In genomic region chr6:129181683-129182082, GRCm38 (mm10) we compare ENCODE assay signal across 8 mouse cellular contexts. TPM values are rescaled to one million over a fixed set of nuclear protein-coding genes. Genes with fewer than 3 reads are reported as not detected.
DNase-seq lines count a peak whose midpoint lies in the region; ATAC-seq and TF ChIP-seq lines count a peak whose summit lies in the region.

No protein-coding gene starts in this region.

- no peak for DNase-seq in left cerebral cortex, adult 2 months (ENCODE audit: extremely low spot score in 1 of 2, low spot score in 2 of 2)
- DNase-seq in left cerebral cortex, adult 11 months (ENCODE audit: low spot score) = no peak
- peak; percentile 81 for DNase-seq in lung, postnatal 36 days
- DNase-seq in thymus, postnatal 4 days = peak; percentile 50
- DNase-seq in ovary, postnatal 14 days (ENCODE audit: low spot score) = no peak
- DNase-seq in urinary bladder, postnatal 4 days (ENCODE audit: low spot score in 2 of 2) = no peak

- no peaks in the 10 kb centered on the region for H3K27me3 ChIP-seq in embryonic facial prominence, embryonic 12.5 days
- H3K27me3 ChIP-seq in kidney, embryonic 15.5 days = no peaks in the 10 kb centered on the region

- no peaks in the 10 kb centered on the region for H3K36me3 ChIP-seq in embryonic facial prominence, embryonic 12.5 days
- H3K36me3 ChIP-seq in kidney, embryonic 15.5 days = peaks cover 31% of the 10 kb centered on the region

- no peaks in the 10 kb centered on the region for H3K9me3 ChIP-seq in embryonic facial prominence, embryonic 12.5 days
- no peaks in the 10 kb centered on the region for H3K9me3 ChIP-seq in kidney, embryonic 15.5 days (replicated peaks)

- H3K4me1 ChIP-seq in embryonic facial prominence, embryonic 12.5 days = 0 out of 2 replicates have a peak, but pooled peaks cover 2% of the 10 kb centered on the region
- peaks cover 2% of the 10 kb centered on the region; the same call in 1 of the 2 replicates for H3K4me1 ChIP-seq in kidney, embryonic 15.5 days

- H3K4me3 ChIP-seq in left cerebral cortex, adult 2 months = peak overlapping the region; percentile 35
- H3K4me3 ChIP-seq in embryonic facial prominence, embryonic 12.5 days = 0 out of 2 replicates have a peak overlapping the region, but pooled peaks have one; percentile 7
- peak overlapping the region; percentile 42 for H3K4me3 ChIP-seq in kidney, embryonic 15.5 days (replicated peaks)

- intact Hi-C loops in left cerebral cortex, adult 2 months (cut with DNase I) = loop anchor here (10.0 kb wide), 2 partner anchors 197 to 287 kb away; partner anchors contain the start of gene BC035044

- no peak for ATAC-seq in embryonic facial prominence, embryonic 12.5 days (ENCODE audit: insufficient number of reproducible peaks, insufficient read depth, low FRiP score, low TSS enrichment)
- no peak for ATAC-seq in kidney, embryonic 15.5 days (replicated peaks; ENCODE audit: low FRiP score)

- TF ChIP-seq CTCF in left cerebral cortex, adult 2 months (IDR thresholded peaks at IDR 0.05) = no peak

- H3K27ac ChIP-seq in left cerebral cortex, adult 2 months = peak overlapping the region; percentile 51
- no peak overlapping the region for H3K27ac ChIP-seq in embryonic facial prominence, embryonic 12.5 days
- peak overlapping the region; percentile 41; the same call in 1 of the 2 replicates for H3K27ac ChIP-seq in kidney, embryonic 15.5 days

- H3K4me2 ChIP-seq in embryonic facial prominence, embryonic 12.5 days (replicated peaks) = peak overlapping the region; percentile 18
- H3K4me2 ChIP-seq in kidney, embryonic 15.5 days = peak overlapping the region; percentile 49

- no peak overlapping the region for H3K9ac ChIP-seq in embryonic facial prominence, embryonic 12.5 days
- peak overlapping the region; percentile 39 for H3K9ac ChIP-seq in kidney, embryonic 15.5 days

RNA-seq across cellular contexts. Expression of gene Clec2d, which starts 1.3 kb away (rescaled TPM):
- 1 to 10 TPM; 4.7 to 8.4 TPM for total RNA-seq in left cerebral cortex, adult 2 months (2021)
- 0.13 TPM in 1 of 2 replicates, not detected in the other for polyA plus RNA-seq in embryonic facial prominence, embryonic 12.5 days (2016; fragmentation: Nextera tagmentation; extraction: Ambion mirVana)
- 0.51 and 1.1 TPM in 2 replicates for polyA plus RNA-seq in kidney, embryonic 15.5 days (2015; fragmentation: Nextera tagmentation; extraction: Ambion mirVana)

Comparison
In these comparisons a context has a peak if more than half of its experiments do, and no peak if none do; other contexts are left out.
1. DNase-seq: peak in lung, postnatal 36 days (single experiment) and thymus, postnatal 4 days (single experiment); none in left cerebral cortex, adult 2 months (0 of 2), left cerebral cortex, adult 11 months (single experiment), ovary, postnatal 14 days (single experiment) and urinary bladder, postnatal 4 days (0 of 2).
2. Peak in every context shown above with its lines, with median percentiles within 50 percentile points of each other: H3K4me3 ChIP-seq.